Mouse (Mus musculus) liver, embryonic 11.5 days (tissue): ENCODE measurements around the gene Amfr. TPM values are rescaled to one million over a fixed set of nuclear protein-coding genes. Genes with fewer than 3 reads are reported as not detected.

Experiments used
- ATAC-seq: fragments of 200-750 bp; cut with Nextera tagmentation; replicated peaks from 2 replicates; pipeline ENCODE4 v1.8.0; 2017; ENCODE audit warnings: moderate number of reproducible peaks, mild to moderate bottlenecking, moderate TSS enrichment, moderate library complexity; ENCODE audit not compliant: low FRiP score
- DNase-seq: peaks from one replicate; pipeline ENCODE4 v3.0.0-alpha.2; 2017; ENCODE audit warnings: low spot score
- H3K27ac ChIP-seq: fragments of 300-500 bp; sonication (generic); 2 replicates; pipeline ENCODE4 v1.5.1; 2014; ENCODE audit warnings: mild to moderate bottlenecking, low read depth, low read length, control low read depth
- H3K27me3 ChIP-seq: fragments of 300-500 bp; sonication (generic); replicated peaks from 2 replicates; pipeline ENCODE4 v1.6.1; 2014; ENCODE audit warnings: low read length, mixed read lengths; ENCODE audit not compliant: control insufficient read depth, insufficient read depth
- H3K36me3 ChIP-seq: fragments of 300-500 bp; sonication (generic); 2 replicates; pipeline ENCODE4 v1.6.1; 2014; ENCODE audit warnings: mild to moderate bottlenecking, low read length, moderate library complexity, mixed read lengths; ENCODE audit not compliant: control insufficient read depth, insufficient read depth
- H3K4me1 ChIP-seq: fragments of 300-500 bp; sonication (generic); replicated peaks from 2 replicates; pipeline ENCODE4 v1.6.1; 2014; ENCODE audit warnings: low read length, mixed read lengths; ENCODE audit not compliant: control insufficient read depth, insufficient read depth
- H3K4me2 ChIP-seq: fragments of 300-500 bp; sonication (generic); 2 replicates; pipeline ENCODE4 v1.6.1; 2014; ENCODE audit warnings: mild to moderate bottlenecking, control low read depth, moderate library complexity
- H3K4me3 ChIP-seq: fragments of 300-500 bp; sonication (generic); 2 replicates; pipeline ENCODE4 v1.5.1; 2014; ENCODE audit warnings: low read depth, low read length, control low read depth
- H3K9ac ChIP-seq: fragments of 300-500 bp; sonication (generic); 2 replicates; pipeline ENCODE4 v1.6.1; 2014; ENCODE audit warnings: low read depth, low read length, control low read depth
- H3K9me3 ChIP-seq: fragments of 300-500 bp; sonication (generic); 2 replicates; pipeline ENCODE4 v1.6.1; 2016; ENCODE audit warnings: low read length, inconsistent platforms, mixed read lengths; ENCODE audit not compliant: control insufficient read depth
- WGBS: fragments of 180-500 bp; shearing (Covaris S2); extraction: QIAGEN DNeasy Blood & Tissue Kit; methylation state at CpG from one replicate; pipeline ENCODE4 v1.1.7; 2014; 5-methylcytosine and 5-hydroxymethylcytosine counted together
- microRNA-seq: library from miRNA; unstranded; fragments of <30 nt; microRNA quantifications from one replicate; pipeline ENCODE4, GENCODE M21; 2017; ENCODE audit warnings: borderline number of aligned reads
- polyA plus RNA-seq: library from polyadenylated mRNA; unstranded; fragments of >200 nt; fragmentation: Nextera tagmentation; extraction: Ambion mirVana; gene quantifications from 2 replicates; pipeline ENCODE4 v1.2.1, GENCODE M21; 2014

The Amfr gene
- polyA plus RNA-seq, 1 experiment from 2014 or later = 72.4 TPM

DNA sequence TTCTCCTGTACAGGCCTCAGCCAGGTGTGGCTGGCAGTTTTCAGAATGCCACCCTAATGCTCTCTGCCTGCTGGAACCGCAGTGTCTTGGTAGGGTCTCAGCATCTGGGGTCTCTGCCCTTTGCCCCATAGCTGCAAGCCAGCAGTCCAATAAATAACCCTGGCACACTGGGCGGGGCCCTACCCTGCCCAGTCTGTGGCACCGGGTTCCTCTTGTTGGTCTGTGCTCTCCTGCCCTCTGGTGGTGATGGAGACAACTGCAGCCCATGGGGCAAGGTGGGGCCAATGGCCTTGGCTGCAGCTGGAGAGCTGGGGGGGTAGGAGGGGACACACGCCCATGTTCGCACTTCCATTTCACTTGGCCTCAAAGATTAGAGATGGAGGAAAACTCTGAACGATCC is 79.8 kb downstream of the Amfr start:
- Histone ChIP-seq H3K27ac (no peak overlapping the region), H3K9ac (no peak overlapping the region), H3K36me3 (no peaks in the 10 kb centered on the region), H3K4me3 (no peak overlapping the region), H3K27me3 (no peaks in the 10 kb centered on the region), H3K4me2 (no peak overlapping the region), H3K9me3 (no peaks in the 10 kb centered on the region), H3K4me1 (no peaks in the 10 kb centered on the region)
- WGBS = 17% methylated on average over 6 of the region's 6 CpGs
- ATAC-seq = no peak; the same call in 1 of the 2 replicates
- DNase-seq = peak; percentile 64

GRCm38 (mm10) chr8:93931336-93931735 is 81.3 kb downstream of the Amfr start:
- Histone ChIP-seq H3K27me3 (no peaks in the 10 kb centered on the region), H3K4me3 (no peak overlapping the region), H3K4me1 (no peaks in the 10 kb centered on the region), H3K9ac (no peak overlapping the region), H3K27ac (no peak overlapping the region), H3K36me3 (no peaks in the 10 kb centered on the region), H3K4me2 (no peak overlapping the region), H3K9me3 (no peaks in the 10 kb centered on the region)
- WGBS = 75% methylated on average over 6 of the region's 6 CpGs
- ATAC-seq = no peak
- no peak for DNase-seq

DNA sequence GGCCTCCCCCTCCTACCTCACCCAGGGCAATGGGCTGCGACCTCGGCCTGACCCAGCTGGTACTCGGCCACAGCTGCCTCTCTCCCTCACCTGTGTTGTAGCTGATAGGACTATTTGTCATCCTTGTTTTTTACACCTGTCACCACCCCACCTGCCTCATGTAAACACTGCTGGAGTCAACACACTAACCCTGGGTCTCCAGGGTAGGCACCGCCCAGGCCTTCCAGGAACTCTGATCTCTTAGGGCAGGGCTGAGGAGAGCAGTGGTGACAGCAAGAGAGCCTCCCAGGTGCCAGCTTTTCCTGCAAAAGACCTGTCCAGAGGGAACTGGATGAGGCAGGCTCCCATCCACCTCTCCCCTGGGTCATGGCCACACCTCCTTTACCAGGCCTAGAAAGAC is 83.4 kb downstream of the Amfr start:
- Histone ChIP-seq H3K27me3 (no peaks in the 10 kb centered on the region), H3K27ac (no peak overlapping the region), H3K4me1 (no peaks in the 10 kb centered on the region), H3K4me3 (no peak overlapping the region), H3K4me2 (no peak overlapping the region), H3K36me3 (no peaks in the 10 kb centered on the region), H3K9me3 (no peaks in the 10 kb centered on the region), H3K9ac (no peak overlapping the region)
- DNase-seq (no peak), ATAC-seq (no peak)
- WGBS = 77% methylated on average over 4 of the region's 4 CpGs

DNA sequence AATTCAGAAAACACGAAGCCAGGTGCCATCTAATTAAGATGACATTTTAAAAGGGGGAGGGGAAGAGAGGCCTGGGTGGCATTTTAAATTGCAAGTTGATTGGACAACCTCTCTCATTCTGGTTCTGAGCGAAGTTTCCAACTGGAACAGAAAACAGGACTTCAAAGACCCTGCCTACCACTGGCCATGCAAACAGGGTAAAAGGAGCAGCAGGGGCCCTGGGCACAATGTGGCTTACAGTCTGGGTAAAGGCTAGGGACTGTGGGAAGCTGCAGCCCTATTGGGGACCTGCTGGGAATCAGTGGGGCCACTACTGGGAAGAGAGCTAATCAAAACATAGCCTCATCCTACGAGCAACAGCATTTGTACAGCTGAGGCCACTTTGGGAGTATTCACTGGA is 87.1 kb downstream of the Amfr start:
- Histone ChIP-seq H3K36me3 (no peaks in the 10 kb centered on the region), H3K27me3 (no peaks in the 10 kb centered on the region), H3K9ac (no peak overlapping the region), H3K9me3 (no peaks in the 10 kb centered on the region), H3K4me2 (no peak overlapping the region), H3K4me1 (no peaks in the 10 kb centered on the region), H3K4me3 (no peak overlapping the region), H3K27ac (no peak overlapping the region)
- no peak for ATAC-seq
- 39% methylated on average over 3 of the region's 3 CpGs for WGBS
- no peak for DNase-seq

GRCm38 (mm10) chr8:93923897-93924334 is 88.7 kb downstream of the Amfr start:
- Histone ChIP-seq H3K4me1 (no peaks in the 10 kb centered on the region), H3K4me3 (no peak overlapping the region), H3K27me3 (no peaks in the 10 kb centered on the region), H3K36me3 (no peaks in the 10 kb centered on the region), H3K9me3 (no peaks in the 10 kb centered on the region), H3K27ac (no peak overlapping the region), H3K9ac (no peak overlapping the region), H3K4me2 (no peak overlapping the region)
- ATAC-seq (no peak), DNase-seq (no peak)
- 68% methylated on average over 7 of the region's 7 CpGs for WGBS

Small RNA genes lying within 50 kb of the gene (microRNA-seq; reads per million reads assigned to microRNA genes)
- not detected for gene Gm24159

Other genes with a start within 250 kb of the Amfr start
- gene Gnao1, start 202.9 kb downstream of the Amfr start, polyA plus RNA-seq = 2.4 and 2.8 TPM in 2 replicates
- 156 and 158 TPM in 2 replicates for gene Nudt21, start 24.2 kb upstream of the Amfr start, polyA plus RNA-seq
- 12.2 and 13.2 TPM in 2 replicates for gene Ogfod1, start 24.4 kb upstream of the Amfr start, polyA plus RNA-seq
- gene Bbs2, start 86.1 kb upstream of the Amfr start, polyA plus RNA-seq = 8.7 and 9.5 TPM in 2 replicates
- gene Mt4, start 124.4 kb upstream of the Amfr start, polyA plus RNA-seq = not detected in 2 replicates
- gene Mt3, start 139.8 kb upstream of the Amfr start, polyA plus RNA-seq = 0.64 and 0.95 TPM in 2 replicates
- gene Mt2, start 159.8 kb upstream of the Amfr start, polyA plus RNA-seq = 785 and 795 TPM in 2 replicates
- gene Mt1, start 166.2 kb upstream of the Amfr start, polyA plus RNA-seq = 2,440 and 2,461 TPM in 2 replicates
- gene Nup93, start 201.7 kb upstream of the Amfr start, polyA plus RNA-seq = 106 and 124 TPM in 2 replicates